Mouse (Mus musculus): Measurements from ENCODE around the gene BC016579.
A peak's percentile ranks its signal among the peaks of the same experiment; 100 is the strongest.

The BC016579 gene

GRCm38 (mm10) chr16:45641301-45641700, 12.6 kb downstream of the BC016579 start:
- DNase-seq (ENCODE audit: low spot score) = no peak

GRCm38 (mm10) chr16:45640070-45640762, 13.7 kb downstream of the BC016579 start:
- DNase-seq (ENCODE audit: low spot score) = no peak

GRCm38 (mm10) chr16:45635826-45636225, 18.0 kb downstream of the BC016579 start:
- no peak for DNase-seq (ENCODE audit: low spot score)

- DNase-seq (ENCODE audit: low spot score) = no peak
Measured at GRCm38 (mm10) chr16:45632420-45632819, 21.4 kb downstream of the BC016579 start.

- DNase-seq (ENCODE audit: low spot score) = peak; percentile 80
Measured at GRCm38 (mm10) chr16:45630347-45630960, 23.4 kb downstream of the BC016579 start.

GRCm38 (mm10) chr16:45629497-45630105, 24.3 kb downstream of the BC016579 start:
- DNase-seq (ENCODE audit: low spot score) = no peak

GRCm38 (mm10) chr16:45625342-45625741, 28.5 kb downstream of the BC016579 start:
- DNase-seq (ENCODE audit: low spot score) = no peak

GRCm38 (mm10) chr16:45624791-45625190, 29.1 kb downstream of the BC016579 start:
- DNase-seq (ENCODE audit: low spot score) = no peak

GRCm38 (mm10) chr16:45623230-45623629, 30.6 kb downstream of the BC016579 start:
- DNase-seq (ENCODE audit: low spot score) = no peak

- no peak for DNase-seq (ENCODE audit: low spot score)
Measured at GRCm38 (mm10) chr16:45619751-45620375, 34.0 kb downstream of the BC016579 start.

GRCm38 (mm10) chr16:45615944-45616343, 37.9 kb downstream of the BC016579 start:
- DNase-seq (ENCODE audit: low spot score) = no peak

- DNase-seq (ENCODE audit: low spot score) = no peak
Measured at GRCm38 (mm10) chr16:45613247-45613646, 40.6 kb downstream of the BC016579 start.

- DNase-seq (ENCODE audit: low spot score) = no peak
Measured at GRCm38 (mm10) chr16:45610267-45610666, 43.6 kb downstream of the BC016579 start, which contains the start of gene Gcsam. Gcsam (plus strand) TSS chr16:45610380.

GRCm38 (mm10) chr16:45609300-45609699, 44.6 kb downstream of the BC016579 start:
- DNase-seq (ENCODE audit: low spot score) = peak; percentile 14

- DNase-seq (ENCODE audit: low spot score) = peak; percentile 75
Measured at GRCm38 (mm10) chr16:45608481-45608954, 45.4 kb downstream of the BC016579 start.

- DNase-seq (ENCODE audit: low spot score) = no peak
Measured at GRCm38 (mm10) chr16:45595494-45595893, 58.4 kb downstream of the BC016579 start.

GRCm38 (mm10) chr16:45593656-45594055, 60.2 kb downstream of the BC016579 start:
- DNase-seq (ENCODE audit: low spot score) = no peak

GRCm38 (mm10) chr16:45582512-45582911, 71.4 kb downstream of the BC016579 start:
- DNase-seq (ENCODE audit: low spot score) = no peak

- DNase-seq (ENCODE audit: low spot score) = no peak
Measured at GRCm38 (mm10) chr16:45579883-45580282, 74.0 kb downstream of the BC016579 start.

All from adipocyte (in vitro differentiated cells).